Mouse (Mus musculus): ENCODE results near the gene Rbms3.

Gene Rbms3

GRCm38 (mm10) chr9:117102198-117102930, 527.3 kb downstream of the Rbms3 start:
- no peak for DNase-seq (ENCODE audit: low spot score in 2 of 2)

- no peak for DNase-seq (ENCODE audit: low spot score in 2 of 2)
Observed at GRCm38 (mm10) chr9:117100181-117100580, 529.5 kb downstream of the Rbms3 start.

GRCm38 (mm10) chr9:117093551-117093950, 536.2 kb downstream of the Rbms3 start:
- no peak for DNase-seq (ENCODE audit: low spot score in 2 of 2)

GRCm38 (mm10) chr9:117092177-117092555, 537.5 kb downstream of the Rbms3 start:
- DNase-seq (ENCODE audit: low spot score in 2 of 2) = no peak

GRCm38 (mm10) chr9:117091253-117092176, 538.2 kb downstream of the Rbms3 start:
- DNase-seq (ENCODE audit: low spot score in 2 of 2) = no peak

- no peak for DNase-seq (ENCODE audit: low spot score in 2 of 2)
Observed at GRCm38 (mm10) chr9:117089409-117090147, 540.1 kb downstream of the Rbms3 start.

GRCm38 (mm10) chr9:117088309-117088708, 541.4 kb downstream of the Rbms3 start:
- no peak for DNase-seq (ENCODE audit: low spot score in 2 of 2)

- DNase-seq (ENCODE audit: low spot score in 2 of 2) = no peak
Observed at GRCm38 (mm10) chr9:117085706-117086105, 544.0 kb downstream of the Rbms3 start.

GRCm38 (mm10) chr9:117084471-117084870, 545.2 kb downstream of the Rbms3 start:
- DNase-seq (ENCODE audit: low spot score in 2 of 2) = no peak

- no peak for DNase-seq (ENCODE audit: low spot score in 2 of 2)
Observed at GRCm38 (mm10) chr9:117079471-117079870, 550.2 kb downstream of the Rbms3 start.

GRCm38 (mm10) chr9:117077548-117077947, 552.2 kb downstream of the Rbms3 start:
- no peak for DNase-seq (ENCODE audit: low spot score in 2 of 2)

GRCm38 (mm10) chr9:117076785-117077184, 552.9 kb downstream of the Rbms3 start:
- no peak for DNase-seq (ENCODE audit: low spot score in 2 of 2)

GRCm38 (mm10) chr9:117072433-117073099, 557.1 kb downstream of the Rbms3 start:
- DNase-seq (ENCODE audit: low spot score in 2 of 2) = no peak

GRCm38 (mm10) chr9:117070616-117071015, 559.1 kb downstream of the Rbms3 start:
- no peak for DNase-seq (ENCODE audit: low spot score in 2 of 2)

GRCm38 (mm10) chr9:117069232-117069631, 560.5 kb downstream of the Rbms3 start:
- no peak for DNase-seq (ENCODE audit: low spot score in 2 of 2)

GRCm38 (mm10) chr9:117067703-117068419, 561.9 kb downstream of the Rbms3 start:
- no peak for DNase-seq (ENCODE audit: low spot score in 2 of 2)

GRCm38 (mm10) chr9:117066502-117066901, 563.2 kb downstream of the Rbms3 start:
- DNase-seq (ENCODE audit: low spot score in 2 of 2) = no peak

GRCm38 (mm10) chr9:117065601-117066000, 564.1 kb downstream of the Rbms3 start:
- no peak for DNase-seq (ENCODE audit: low spot score in 2 of 2)

- no peak for DNase-seq (ENCODE audit: low spot score in 2 of 2)
Observed at GRCm38 (mm10) chr9:117059586-117059985, 570.1 kb downstream of the Rbms3 start.

GRCm38 (mm10) chr9:117059135-117059534, 570.6 kb downstream of the Rbms3 start:
- DNase-seq (ENCODE audit: low spot score in 2 of 2) = no peak

- no peak for DNase-seq (ENCODE audit: low spot score in 2 of 2)
Observed at GRCm38 (mm10) chr9:117051935-117052334, 577.8 kb downstream of the Rbms3 start.

Data from frontal cortex, postnatal 25 days (tissue).